Mouse (Mus musculus) ZHBTc4 (cell line): ENCODE data around the gene Scn2b.
A peak's percentile ranks its signal among the peaks of the same experiment; 100 is the strongest.

Experiments
- DNase-seq: peaks from one replicate; pipeline ENCODE4 v3.0.0-alpha.2; 2011; ENCODE audit warnings: low read depth, low spot score

Scn2b gene

GRCm38 (mm10) chr9:45119954-45120530 is 2.5 kb downstream of the Scn2b start:
- no peak for DNase-seq

- DNase-seq: no peak
These were observed 3.0 kb downstream of the Scn2b start for GRCm38 (mm10) chr9:45120567-45120966.

GRCm38 (mm10) chr9:45121001-45121400 is 3.4 kb downstream of the Scn2b start:
- DNase-seq: no peak

GRCm38 (mm10) chr9:45121769-45122168 is 4.2 kb downstream of the Scn2b start:
- peak; percentile 92 for DNase-seq

GRCm38 (mm10) chr9:45122209-45122761 is 4.7 kb downstream of the Scn2b start:
- DNase-seq: peak; percentile 64

GRCm38 (mm10) chr9:45125211-45125610 is 7.6 kb downstream of the Scn2b start:
- peak; percentile 90 for DNase-seq

- DNase-seq: no peak
These were observed 9.4 kb downstream of the Scn2b start for GRCm38 (mm10) chr9:45126941-45127340.

GRCm38 (mm10) chr9:45130119-45130518 is 12.5 kb downstream of the Scn2b start:
- DNase-seq: no peak

GRCm38 (mm10) chr9:45133484-45134310 is 16.1 kb downstream of the Scn2b start:
- DNase-seq: peak; percentile 71

GRCm38 (mm10) chr9:45136442-45137169 is 19.0 kb downstream of the Scn2b start:
- DNase-seq: no peak

GRCm38 (mm10) chr9:45138191-45139032 is 20.8 kb downstream of the Scn2b start, which contains the start of gene Scn4b:
TSS of gene Scn4b (plus strand) at chr9:45138395.
- peak; percentile 66 for DNase-seq

GRCm38 (mm10) chr9:45139082-45139481 is 21.5 kb downstream of the Scn2b start:
- DNase-seq: no peak

GRCm38 (mm10) chr9:45140945-45141344 is 23.4 kb downstream of the Scn2b start:
- no peak for DNase-seq

- DNase-seq: no peak
These were observed 25.1 kb downstream of the Scn2b start for GRCm38 (mm10) chr9:45142686-45143085.

GRCm38 (mm10) chr9:45145533-45146266 is 28.1 kb downstream of the Scn2b start:
- peak; percentile 85 for DNase-seq

- peak; percentile 71 for DNase-seq
These were observed 28.6 kb downstream of the Scn2b start for GRCm38 (mm10) chr9:45146267-45146597.

- no peak for DNase-seq
These were observed 33.4 kb downstream of the Scn2b start for GRCm38 (mm10) chr9:45150933-45151332.

GRCm38 (mm10) chr9:45153361-45153760 is 35.8 kb downstream of the Scn2b start:
- DNase-seq: no peak

GRCm38 (mm10) chr9:45167903-45168302 is 50.3 kb downstream of the Scn2b start:
- no peak for DNase-seq

- no peak for DNase-seq
These were observed 52.6 kb downstream of the Scn2b start for GRCm38 (mm10) chr9:45170150-45170549.
